Mouse (Mus musculus) midbrain, embryonic 11.5 days (tissue): ENCODE data around the gene Otoa. TPM values are rescaled to one million over a fixed set of nuclear protein-coding genes. Genes with fewer than 3 reads are reported as not detected.

Source experiments
- polyA plus RNA-seq: library from polyadenylated mRNA; unstranded; fragments of >200 nt; fragmentation: Nextera tagmentation; extraction: Ambion mirVana; gene quantifications from 2 replicates; pipeline ENCODE4 v1.2.1, GENCODE M21; 2014

The Otoa gene
- polyA plus RNA-seq, 1 experiment from 2014 or later, result 0.14 TPM

Other genes starting within 250 kb of the Otoa start
- 9.9 and 10.5 TPM in 2 replicates for gene Eef2k, start 238.8 kb upstream of the Otoa start, polyA plus RNA-seq
- gene Polr3e, start 163.9 kb upstream of the Otoa start, polyA plus RNA-seq, result 19.0 and 19.9 TPM in 2 replicates
- 17.6 and 18.0 TPM in 2 replicates for gene Cdr2, start 99.3 kb upstream of the Otoa start, polyA plus RNA-seq
- 0.19 and 0.29 TPM in 2 replicates for gene Mfsd13b, start 99.1 kb upstream of the Otoa start, polyA plus RNA-seq
- 284 and 290 TPM in 2 replicates for gene Mettl9, start 47.2 kb upstream of the Otoa start, polyA plus RNA-seq
- gene Igsf6, start 7.1 kb upstream of the Otoa start, polyA plus RNA-seq, result 0.94 and 0.96 TPM in 2 replicates